Mouse (Mus musculus): ENCODE data around the gene Smoc1.

The Smoc1 gene

DNA sequence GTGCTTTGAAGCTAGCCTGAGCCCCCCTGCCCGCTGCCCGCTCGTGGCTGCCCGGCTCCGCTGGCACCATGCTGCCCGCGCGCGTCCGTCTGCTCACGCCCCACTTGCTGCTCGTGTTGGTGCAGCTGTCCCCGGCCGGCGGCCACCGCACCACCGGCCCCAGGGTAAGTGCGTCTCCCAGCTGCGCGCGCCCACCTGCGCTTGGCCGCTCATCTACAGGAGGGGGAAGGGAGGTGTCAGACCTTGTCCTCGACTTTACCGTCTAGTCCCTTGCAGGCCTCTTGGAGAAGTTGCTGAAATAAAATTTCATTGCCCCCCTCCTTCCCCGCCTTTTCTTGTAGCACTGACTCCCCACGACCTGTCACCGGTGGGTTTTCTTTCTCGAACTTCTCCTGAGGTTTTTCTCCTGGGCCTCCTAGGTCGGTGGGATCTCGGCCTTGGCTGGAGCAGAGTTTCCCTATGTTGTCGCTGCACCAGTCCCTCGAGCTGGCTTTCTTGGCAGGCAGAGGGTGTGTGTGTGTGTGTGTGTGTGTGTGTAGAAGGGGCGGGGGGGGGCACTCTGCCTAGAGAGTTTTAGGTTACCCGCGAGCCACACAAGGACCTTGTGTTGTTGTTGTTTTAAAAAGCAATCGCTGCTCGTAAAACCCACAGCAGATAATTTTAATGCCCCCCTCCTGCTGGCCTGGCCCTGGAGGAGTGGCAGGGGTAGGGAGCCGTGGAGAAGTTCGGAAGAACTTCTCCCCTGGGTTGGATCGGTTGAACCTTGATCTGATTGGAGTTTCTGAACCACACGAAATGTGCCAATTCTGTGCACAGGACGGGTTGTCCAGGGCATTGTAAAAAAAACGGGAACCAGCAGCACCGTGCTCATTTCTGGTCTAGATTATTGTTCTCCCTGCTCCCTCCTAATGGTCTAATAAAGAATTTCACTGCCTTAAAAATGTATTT, 661 bp downstream of the Smoc1 start:
- no peak for DNase-seq

- DNase-seq: no peak
Measured at GRCm38 (mm10) chr12:81028291-81028920, 1.8 kb downstream of the Smoc1 start.

GRCm38 (mm10) chr12:81029731-81030130, 3.1 kb downstream of the Smoc1 start:
- DNase-seq: no peak

- no peak for DNase-seq
Measured at GRCm38 (mm10) chr12:81031579-81031978, 5.0 kb downstream of the Smoc1 start.

DNA sequence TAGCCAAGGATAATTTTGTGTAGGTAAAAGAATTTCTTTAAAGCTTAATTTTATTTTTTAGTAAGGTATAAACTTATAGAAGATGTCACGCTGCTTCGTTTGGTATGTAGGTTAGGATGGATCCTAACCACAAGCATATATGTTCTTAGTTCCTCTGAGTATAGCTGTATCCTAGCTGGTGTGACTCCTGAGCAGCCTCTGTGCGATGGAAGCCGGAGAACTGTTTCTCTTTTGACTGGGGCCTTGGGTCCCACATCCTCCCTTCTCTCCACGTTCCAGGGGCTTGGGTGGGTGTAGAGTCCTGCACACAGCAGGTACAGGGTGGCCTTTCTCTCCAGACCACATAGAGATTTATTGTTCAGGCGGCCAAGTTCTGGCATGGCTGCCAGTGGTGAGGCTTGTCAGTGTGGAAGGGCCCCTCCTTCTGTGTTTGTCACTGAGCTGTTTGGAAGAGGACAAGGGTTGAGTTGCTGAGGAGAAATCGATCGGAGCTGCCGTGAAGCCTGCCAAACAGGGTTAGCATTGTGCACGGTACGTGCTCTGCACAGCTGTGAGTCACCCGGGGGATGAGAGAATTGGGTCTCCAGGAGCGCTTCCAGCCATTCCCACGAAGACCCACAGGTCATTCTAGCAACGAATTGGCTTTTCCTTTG, 6.9 kb downstream of the Smoc1 start:
- DNase-seq: no peak

- DNase-seq: no peak
Measured at GRCm38 (mm10) chr12:81034042-81034417, 7.4 kb downstream of the Smoc1 start.

DNA sequence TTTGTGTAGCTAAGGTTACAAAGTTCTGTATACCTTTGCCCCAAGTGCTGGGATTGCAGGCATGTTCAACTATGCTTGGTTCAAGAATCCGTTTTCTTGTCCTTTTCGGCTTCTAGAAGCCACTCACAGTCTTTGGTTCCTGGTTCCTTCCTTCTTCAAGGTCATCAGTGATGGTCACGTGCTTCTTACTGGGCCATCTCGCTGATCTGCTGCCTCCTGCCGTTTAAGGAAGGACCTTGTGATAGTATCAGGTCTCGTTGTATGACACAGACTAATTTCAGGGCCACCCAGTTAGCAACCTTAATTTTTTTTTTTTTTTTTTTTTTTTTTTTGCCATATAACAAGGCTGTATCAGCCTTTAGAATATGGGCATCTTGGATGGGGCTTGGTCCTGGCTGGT, 9.2 kb downstream of the Smoc1 start:
- DNase-seq: no peak

DNA sequence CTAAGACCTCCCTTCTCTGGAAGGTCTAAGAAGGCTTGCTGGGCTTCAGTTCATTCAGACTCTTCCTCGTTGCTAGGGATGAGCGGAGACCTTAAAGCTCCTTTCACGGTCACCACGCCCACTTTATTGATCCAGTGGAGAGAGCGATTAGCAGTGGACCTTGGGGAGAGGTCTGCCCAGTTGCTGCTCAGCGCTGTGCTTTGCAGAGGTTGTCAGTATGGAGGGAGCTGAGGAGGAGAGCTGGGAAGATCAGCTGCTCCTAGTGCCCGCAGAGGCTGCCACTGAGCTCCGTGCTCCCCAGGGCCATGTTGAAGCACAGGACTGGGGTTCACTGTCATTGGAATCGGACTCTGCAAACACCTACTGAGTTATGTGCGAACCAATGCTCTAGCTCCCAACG, 17.0 kb downstream of the Smoc1 start:
- no peak for DNase-seq

- no peak for DNase-seq
Measured at GRCm38 (mm10) chr12:81046926-81047325, 20.3 kb downstream of the Smoc1 start.

DNA sequence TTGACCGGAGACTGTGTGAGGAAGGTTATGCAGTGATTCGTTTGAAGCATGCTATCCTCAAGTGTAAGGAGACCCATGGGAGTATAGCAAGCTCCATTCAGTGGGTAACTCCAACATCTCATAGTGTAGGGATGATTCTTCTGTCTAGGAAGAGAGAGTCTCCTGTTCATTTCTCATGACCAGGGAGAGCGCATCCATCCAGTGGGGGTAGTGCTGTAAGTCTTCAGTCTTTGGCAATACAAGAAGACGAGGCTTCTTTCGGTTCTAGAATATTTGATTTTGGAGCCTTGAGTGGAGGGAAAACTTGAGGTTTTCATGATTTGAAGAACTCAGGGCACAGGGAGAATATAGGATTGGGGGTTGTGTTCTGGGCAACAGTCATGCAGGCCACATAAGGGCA, 23.1 kb downstream of the Smoc1 start:
- no peak for DNase-seq

- no peak for DNase-seq
Measured at GRCm38 (mm10) chr12:81055000-81055705, 28.5 kb downstream of the Smoc1 start.

GRCm38 (mm10) chr12:81055811-81056210, 29.2 kb downstream of the Smoc1 start:
- DNase-seq: no peak

DNA sequence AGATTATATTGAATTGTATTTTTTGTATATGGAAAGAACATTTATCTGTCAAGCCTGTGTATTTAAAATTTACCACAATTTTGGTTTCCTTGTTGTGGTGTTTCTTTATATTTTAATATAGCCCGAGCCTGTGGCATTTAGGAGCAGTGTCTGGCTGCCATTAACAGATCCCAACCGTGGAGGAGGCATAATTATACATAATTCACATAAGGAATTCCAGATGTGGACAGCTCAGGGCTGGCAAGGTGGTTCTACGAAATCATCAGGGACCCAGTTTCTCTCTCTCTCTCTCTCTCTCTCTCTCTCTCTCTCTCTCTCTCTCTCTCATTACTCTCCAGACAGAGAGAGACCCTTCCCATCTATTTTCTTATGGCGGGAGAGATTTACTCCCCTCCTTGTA, 31.0 kb downstream of the Smoc1 start:
- DNase-seq: no peak

DNA sequence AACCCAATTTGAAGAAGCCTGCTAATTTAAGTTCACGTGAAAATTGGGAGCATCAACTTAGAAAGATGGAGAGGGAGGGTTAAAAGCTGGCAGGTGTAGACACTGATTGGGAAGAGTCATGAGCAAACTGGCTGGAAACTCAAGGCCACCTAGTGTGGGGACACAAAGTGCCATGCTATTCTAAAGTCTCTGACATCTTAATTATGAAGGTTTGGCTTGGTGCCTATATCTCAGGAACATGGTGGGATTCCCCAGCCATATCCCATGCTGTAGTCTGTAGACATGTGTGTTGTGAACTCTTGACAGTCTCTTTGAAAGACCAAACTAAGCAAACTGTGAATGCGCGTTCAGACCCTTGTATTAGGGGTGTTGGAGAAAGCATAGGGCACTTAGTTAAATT, 32.0 kb downstream of the Smoc1 start:
- no peak for DNase-seq

- DNase-seq: no peak
Measured at GRCm38 (mm10) chr12:81061831-81062361, 35.3 kb downstream of the Smoc1 start.

DNA sequence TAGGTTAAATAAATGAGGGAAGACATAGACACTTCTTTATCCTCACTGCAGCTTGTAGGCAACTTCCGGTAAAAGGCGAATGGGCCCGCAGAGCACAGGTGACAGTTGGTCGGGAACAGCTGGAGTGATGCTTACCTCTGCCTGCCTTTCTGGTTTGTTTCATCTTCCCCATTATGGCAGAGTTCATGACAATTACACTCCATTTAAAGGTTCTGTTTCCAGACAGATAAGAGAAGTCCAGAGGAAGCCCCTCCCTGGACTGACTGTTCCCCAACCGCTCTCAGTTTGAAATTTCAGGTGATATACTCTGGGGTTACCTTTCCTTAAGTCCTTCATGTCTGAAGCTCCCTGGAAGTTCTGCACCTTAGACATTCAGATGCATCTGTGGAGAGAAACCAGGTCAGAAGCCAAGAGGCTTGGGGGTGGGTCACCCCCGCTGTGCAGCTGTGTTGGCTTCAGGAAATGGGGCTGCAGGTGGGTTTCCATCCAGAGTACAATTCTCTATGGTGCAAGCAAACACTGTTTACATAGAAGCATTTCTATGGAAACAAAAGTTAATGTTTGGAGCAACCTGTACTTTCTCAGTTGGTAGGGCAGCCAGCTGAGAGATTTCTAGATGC, 36.8 kb downstream of the Smoc1 start:
- DNase-seq: no peak

DNA sequence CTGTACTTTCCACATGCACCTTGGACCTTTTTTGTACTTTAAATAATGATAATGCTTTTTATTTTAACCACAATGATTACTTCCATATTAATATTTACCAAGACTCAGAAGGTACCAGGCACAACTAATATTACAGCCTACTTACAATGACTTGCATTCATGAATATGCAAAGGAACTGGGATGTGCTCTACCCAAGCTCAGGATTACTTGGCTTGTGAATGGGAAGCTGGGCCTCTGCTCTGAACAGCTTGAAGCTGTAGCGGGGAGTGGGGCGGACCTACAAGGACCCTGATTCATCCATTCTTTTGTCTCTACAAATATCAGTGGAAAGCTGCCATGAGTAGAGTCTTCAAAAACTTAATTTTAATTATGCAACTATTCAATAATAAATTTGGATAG, 47.5 kb downstream of the Smoc1 start:
- no peak for DNase-seq

DNA sequence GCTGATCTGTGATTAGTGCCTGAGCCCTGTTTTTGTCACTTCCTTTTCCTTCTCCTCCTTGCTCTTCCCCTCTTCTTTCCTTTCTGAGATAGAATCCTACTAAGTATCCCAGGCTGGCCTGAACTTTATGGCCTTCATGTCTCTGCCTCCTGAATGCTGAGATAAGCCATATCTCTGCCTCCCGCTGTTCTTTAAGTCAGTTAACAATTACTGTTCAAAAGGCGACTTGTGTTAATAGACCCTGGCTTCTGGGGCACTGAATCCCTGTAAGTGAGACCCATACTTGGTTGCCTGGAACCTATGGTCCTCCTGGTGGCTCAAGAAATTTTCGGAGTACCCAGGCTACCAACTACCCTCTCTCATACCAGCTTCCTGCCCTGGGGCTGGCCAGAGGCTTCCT, 48.3 kb downstream of the Smoc1 start:
- DNase-seq: no peak

GRCm38 (mm10) chr12:81077953-81078646, 51.5 kb downstream of the Smoc1 start:
- no peak for DNase-seq

DNA sequence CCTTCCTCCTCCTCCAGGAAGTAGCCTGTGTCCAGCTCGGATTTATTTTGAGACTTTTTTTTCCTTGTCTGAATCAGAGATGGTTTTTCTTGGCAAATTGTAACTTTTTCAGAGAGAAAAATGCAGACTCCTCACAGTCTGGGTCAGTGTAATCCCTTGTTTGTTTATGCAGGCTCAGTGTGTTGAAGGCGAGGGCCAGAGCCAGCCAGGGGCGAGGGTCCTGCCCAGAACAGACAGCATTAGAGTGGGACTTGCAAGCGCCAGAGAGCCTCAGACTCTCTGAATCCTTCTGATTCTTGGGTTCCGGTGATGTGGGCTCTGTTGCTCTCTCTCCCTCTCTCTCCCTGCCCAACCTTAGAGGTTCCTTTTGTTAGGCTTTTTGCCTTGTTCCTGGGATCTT, 53.7 kb downstream of the Smoc1 start:
- no peak for DNase-seq

DNA sequence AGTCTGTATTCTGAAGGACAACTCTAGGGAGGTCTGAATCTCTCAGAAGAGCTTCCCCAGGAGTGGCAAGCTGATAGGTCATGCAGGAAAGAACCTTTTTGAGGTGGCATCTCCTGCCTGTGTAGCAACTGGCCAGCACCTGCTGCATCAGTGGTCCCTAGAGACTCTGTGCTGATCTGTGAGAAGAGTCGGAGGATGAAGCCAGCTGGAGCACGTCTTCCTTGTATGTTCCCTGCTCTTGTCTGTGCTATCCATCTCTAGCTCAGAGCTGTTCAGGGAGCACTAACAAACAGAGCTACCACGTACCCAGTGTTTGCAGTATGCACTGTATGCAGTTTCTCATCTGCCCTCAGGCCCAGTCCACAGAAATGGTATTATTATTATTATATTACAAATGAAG, 54.4 kb downstream of the Smoc1 start:
- no peak for DNase-seq

DNA sequence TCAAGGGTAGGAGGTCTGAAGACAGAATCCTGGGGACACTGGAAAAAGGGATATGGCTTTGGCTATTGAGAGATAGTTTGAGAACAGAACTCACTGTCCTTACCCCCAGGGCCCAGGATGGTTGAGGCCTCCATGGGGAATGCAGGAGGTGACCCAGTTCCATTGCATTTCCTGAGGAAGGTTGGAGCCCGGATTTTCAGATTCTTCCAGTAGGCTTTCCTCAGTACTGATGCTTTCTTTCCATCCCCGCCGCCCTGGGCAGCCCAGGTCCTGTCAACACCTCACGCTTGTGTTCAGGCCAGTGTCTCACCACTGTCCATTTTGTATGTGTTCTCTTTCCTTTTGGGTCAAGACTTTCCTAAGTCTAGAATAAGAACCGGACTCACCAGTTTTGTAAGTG, 56.5 kb downstream of the Smoc1 start:
- DNase-seq: no peak
